Mouse (Mus musculus) liver, postnatal 0 days (tissue): Measurements from ENCODE around the gene Inafm2. TPM values are rescaled to one million over a fixed set of nuclear protein-coding genes. Genes with fewer than 3 reads are reported as not detected.

ENCODE experiments used
- ATAC-seq: fragments of 200-750 bp; cut with Nextera tagmentation; 2 replicates; pipeline ENCODE4 v1.8.0; 2017; ENCODE audit warnings: mild to moderate bottlenecking, moderate library complexity
- DNase-seq: peaks from one replicate; pipeline ENCODE4 v3.0.0-alpha.2; 2016
- H3K27ac ChIP-seq: fragments of 300-500 bp; sonication (generic); 2 replicates; pipeline ENCODE4 v1.5.1; 2014; ENCODE audit warnings: antibody characterized with exemption, moderate library complexity, mild to moderate bottlenecking, low read depth
- H3K27me3 ChIP-seq: fragments of 300-500 bp; sonication (generic); 2 replicates; pipeline ENCODE4 v1.6.1; 2014; ENCODE audit warnings: low read length, control low read depth, mixed read lengths; ENCODE audit not compliant: insufficient read depth
- H3K36me3 ChIP-seq: fragments of 300-500 bp; sonication (generic); replicated peaks from 2 replicates; pipeline ENCODE4 v1.6.1; 2014; ENCODE audit warnings: mild to moderate bottlenecking, control low read depth, low read length, moderate library complexity, mixed read lengths; ENCODE audit not compliant: insufficient read depth
- H3K4me1 ChIP-seq: fragments of 300-500 bp; sonication (generic); 2 replicates; pipeline ENCODE4 v1.6.1; 2014; ENCODE audit warnings: antibody characterized with exemption, mild to moderate bottlenecking, control low read depth; ENCODE audit not compliant: insufficient read depth
- H3K4me2 ChIP-seq: fragments of 300-500 bp; sonication (generic); 2 replicates; pipeline ENCODE4 v1.6.1; 2014; ENCODE audit warnings: low read depth, mild to moderate bottlenecking, low read length, moderate library complexity, mixed read lengths
- H3K4me3 ChIP-seq: fragments of 300-500 bp; sonication (generic); 2 replicates; pipeline ENCODE4 v1.5.1; 2014; ENCODE audit warnings: low read depth, low read length
- H3K9ac ChIP-seq: fragments of 300-500 bp; sonication (generic); replicated peaks from 2 replicates; pipeline ENCODE4 v1.6.1; 2014; ENCODE audit warnings: mild to moderate bottlenecking, moderate library complexity
- H3K9me3 ChIP-seq: fragments of 300-500 bp; sonication (generic); 2 replicates; pipeline ENCODE4 v1.6.1; 2016; ENCODE audit warnings: mild to moderate bottlenecking, control low read depth, low read length, mixed read lengths
- CTCF ChIP-seq: sonication (generic); IDR thresholded peaks from 2 replicates; pipeline ENCODE4 v1.5.1; 2016; ENCODE audit warnings: antibody characterized with exemption, low read depth
- EP300 ChIP-seq: IDR thresholded peaks from 2 replicates; pipeline ENCODE4 v1.6.1; 2016; ENCODE audit warnings: antibody characterized with exemption, low read depth, mild to moderate bottlenecking
- WGBS: fragments of 180-500 bp; shearing (Covaris S2); extraction: QIAGEN DNeasy Blood & Tissue Kit; methylation state at CpG from one replicate; pipeline ENCODE4 v1.1.7; 2014; ENCODE audit not compliant: insufficient replicate concordance; 5-methylcytosine and 5-hydroxymethylcytosine counted together
- polyA plus RNA-seq: library from polyadenylated mRNA; unstranded; fragments of >200 nt; fragmentation: Nextera tagmentation; extraction: Ambion mirVana; gene quantifications from 2 replicates; pipeline ENCODE4 v1.2.1, GENCODE M21; 2015

Inafm2 gene
- polyA plus RNA-seq, 1 experiment from 2014 or later, result 14.7 TPM

DNA sequence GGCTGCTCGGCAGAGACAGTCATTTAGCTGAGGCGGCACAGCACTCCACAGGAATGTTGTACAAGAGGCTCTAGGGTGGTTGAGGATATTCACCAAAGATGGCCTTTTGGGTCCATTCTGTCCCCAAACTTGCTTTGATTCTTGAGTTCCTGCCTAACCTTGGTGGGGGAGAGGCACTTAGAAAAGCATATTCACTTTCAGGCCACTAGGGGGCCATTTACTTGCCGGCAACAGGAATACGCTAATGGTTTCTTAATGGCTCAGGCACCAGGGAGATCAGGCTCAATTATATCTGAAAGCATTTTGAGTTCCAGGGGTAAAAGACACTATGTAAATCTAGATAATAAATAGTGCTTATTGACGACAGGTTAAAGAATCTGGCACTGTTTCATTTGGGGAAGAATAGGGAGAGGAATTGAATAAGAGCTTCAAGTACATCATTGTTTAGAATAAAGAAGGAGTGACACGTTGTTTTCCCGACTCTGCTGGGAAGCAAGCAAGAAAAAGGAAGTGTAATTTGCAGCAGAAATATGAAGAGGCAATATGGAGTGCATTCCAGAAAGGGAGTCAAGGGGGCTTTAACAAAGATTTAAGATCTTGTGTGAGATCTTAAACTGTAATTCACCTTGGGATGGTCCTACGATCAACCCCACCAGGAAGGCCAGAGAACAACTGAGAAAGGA, 2.2 kb upstream of the Inafm2 start:
- no peak overlapping the region for H3K9ac ChIP-seq
- H3K4me2 ChIP-seq, result no peak overlapping the region
- 23% methylated on average over 8 of the region's 8 CpGs for WGBS
- peaks cover 20% of the 10 kb centered on the region for H3K4me1 ChIP-seq
- no peak overlapping the region for H3K27ac ChIP-seq
- TF ChIP-seq EP300 (no peak), CTCF (peak; percentile 94)
- no peak overlapping the region for H3K4me3 ChIP-seq
- no peaks in the 10 kb centered on the region for H3K9me3 ChIP-seq
- no peak for ATAC-seq
- DNase-seq, result no peak
- peaks cover 6% of the 10 kb centered on the region for H3K27me3 ChIP-seq
- H3K36me3 ChIP-seq, result no peaks in the 10 kb centered on the region; the same call in 1 of the 2 replicates

GRCm38 (mm10) chr2:118744621-118745020, 937 bp upstream of the Inafm2 start:
- no peaks in the 10 kb centered on the region for H3K9me3 ChIP-seq
- H3K4me2 ChIP-seq, result peak overlapping the region; percentile 100
- ATAC-seq, result no peak
- H3K4me3 ChIP-seq, result peak overlapping the region; percentile 87; the same call in 1 of the 2 replicates
- H3K27me3 ChIP-seq, result peaks cover 6% of the 10 kb centered on the region
- DNase-seq, result no peak
- H3K27ac ChIP-seq, result no peak overlapping the region
- H3K9ac ChIP-seq, result no peak overlapping the region
- TF ChIP-seq CTCF (no peak), EP300 (no peak)
- 14% methylated on average over 7 of the region's 7 CpGs for WGBS
- peaks cover 20% of the 10 kb centered on the region for H3K4me1 ChIP-seq
- peaks cover 7% of the 10 kb centered on the region; the same call in 1 of the 2 replicates for H3K36me3 ChIP-seq

- Histone ChIP-seq H3K4me1 (peaks cover 26% of the 10 kb centered on the region), H3K9ac (peak overlapping the region; percentile 93), H3K27me3 (peaks cover 6% of the 10 kb centered on the region), H3K4me2 (peak overlapping the region; percentile 100), H3K9me3 (no peaks in the 10 kb centered on the region), H3K4me3 (peak overlapping the region; percentile 87), H3K36me3 (peaks cover 12% of the 10 kb centered on the region), H3K27ac (peak overlapping the region; percentile 78)
- peak; percentile 59 for DNase-seq
- ATAC-seq, result peak; percentile 66
- WGBS, result under 1% methylated on average over 103 of the region's 113 CpGs
- TF ChIP-seq CTCF (no peak), EP300 (no peak)
Observed at GRCm38 (mm10) chr2:118745915-118746901, 650 bp downstream of the Inafm2 start.

DNA sequence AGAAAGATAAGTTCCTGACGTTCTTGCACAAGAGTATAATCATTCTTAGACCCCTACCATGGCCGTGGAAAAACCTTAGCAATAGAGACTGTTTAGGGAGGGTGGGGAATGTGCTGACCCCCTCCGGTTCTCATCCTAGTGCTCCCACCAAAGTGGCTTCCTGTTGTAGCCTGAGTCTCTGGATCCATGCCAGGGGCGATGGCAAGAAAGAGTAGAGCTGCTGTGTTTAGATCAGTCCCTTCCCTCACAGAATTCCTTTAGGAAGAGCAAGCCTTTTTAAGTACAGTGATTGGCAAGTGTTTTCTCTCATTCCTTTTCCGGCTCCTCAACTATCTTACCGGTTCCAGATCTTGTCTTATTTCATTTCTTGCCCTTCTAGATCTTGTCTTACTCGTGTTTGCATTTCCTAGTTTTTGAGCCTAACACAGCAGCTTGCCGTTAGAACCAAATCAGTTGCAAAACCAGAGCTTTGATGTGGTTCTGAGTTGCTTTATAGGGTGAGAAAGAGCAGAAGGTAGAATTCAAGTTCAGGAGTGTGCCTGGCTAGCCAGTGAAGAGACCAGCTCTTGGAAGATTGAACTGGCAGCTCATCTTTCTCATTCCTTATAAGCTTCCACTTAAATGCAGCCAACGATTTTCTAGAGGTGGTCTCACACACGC, 1.9 kb downstream of the Inafm2 start:
- no peak for ATAC-seq
- H3K4me1 ChIP-seq, result peaks cover 35% of the 10 kb centered on the region
- TF ChIP-seq EP300 (no peak), CTCF (no peak)
- no peaks in the 10 kb centered on the region for H3K9me3 ChIP-seq
- H3K9ac ChIP-seq, result peak overlapping the region; percentile 93
- peak; percentile 33 for DNase-seq
- peak overlapping the region; percentile 87 for H3K4me3 ChIP-seq
- peak overlapping the region; percentile 100 for H3K4me2 ChIP-seq
- H3K27me3 ChIP-seq, result peaks cover 6% of the 10 kb centered on the region
- peaks cover 12% of the 10 kb centered on the region for H3K36me3 ChIP-seq
- WGBS, result 36% methylated on average over 10 of the region's 10 CpGs
- 0 out of 2 replicates have a peak overlapping the region, but pooled peaks have one; percentile 1 for H3K27ac ChIP-seq

DNA sequence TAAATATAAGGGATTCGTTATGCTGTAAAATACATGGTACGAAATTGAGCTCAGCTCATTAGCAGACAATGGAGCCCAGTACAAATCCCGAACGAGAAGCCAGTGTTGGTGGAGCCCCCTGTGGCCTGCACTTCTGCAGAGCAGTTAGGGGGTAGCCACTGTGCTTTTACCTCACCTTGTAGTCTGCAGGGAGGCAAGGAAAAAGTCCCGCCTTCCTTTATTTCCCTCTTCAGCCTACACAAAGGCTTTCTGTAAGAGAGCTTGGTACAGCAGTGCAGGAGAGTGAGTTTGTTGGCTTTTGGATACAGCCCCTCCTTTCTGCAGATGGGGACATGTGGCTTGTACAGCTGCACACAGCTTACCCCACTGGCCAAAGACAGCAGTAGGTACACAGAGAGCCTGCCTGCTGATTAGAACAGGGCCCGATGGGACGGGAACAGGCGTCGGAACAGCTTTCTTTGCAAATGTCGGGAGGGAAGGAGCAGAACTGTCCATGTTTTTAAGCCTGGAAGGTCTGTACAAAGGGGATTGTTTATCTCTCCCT, 3.9 kb downstream of the Inafm2 start:
- H3K27ac ChIP-seq, result 0 out of 2 replicates have a peak overlapping the region, but pooled peaks have one; percentile 16
- TF ChIP-seq CTCF (no peak), EP300 (no peak)
- H3K4me3 ChIP-seq, result no peak overlapping the region
- no peak overlapping the region for H3K4me2 ChIP-seq
- 75% methylated on average over 10 of the region's 10 CpGs for WGBS
- no peak overlapping the region for H3K9ac ChIP-seq
- ATAC-seq, result no peak
- DNase-seq, result no peak
- no peaks in the 10 kb centered on the region for H3K9me3 ChIP-seq
- peaks cover 5% of the 10 kb centered on the region for H3K27me3 ChIP-seq
- peaks cover 38% of the 10 kb centered on the region for H3K4me1 ChIP-seq
- peaks cover 12% of the 10 kb centered on the region for H3K36me3 ChIP-seq

- no peak overlapping the region for H3K4me3 ChIP-seq
- peaks cover 28% of the 10 kb centered on the region for H3K4me1 ChIP-seq
- no peak for TF ChIP-seq CTCF
- no peak for TF ChIP-seq EP300
- no peak for DNase-seq
- no peaks in the 10 kb centered on the region for H3K27me3 ChIP-seq
- H3K9me3 ChIP-seq, result no peaks in the 10 kb centered on the region
- H3K36me3 ChIP-seq, result peaks cover 12% of the 10 kb centered on the region
- H3K9ac ChIP-seq, result no peak overlapping the region
- no peak overlapping the region for H3K4me2 ChIP-seq
- peak overlapping the region; percentile 39; the same call in 1 of the 2 replicates for H3K27ac ChIP-seq
- ATAC-seq, result no peak
- 67% methylated on average over 8 of the region's 8 CpGs for WGBS
Observed at GRCm38 (mm10) chr2:118750476-118750875, 4.9 kb downstream of the Inafm2 start.
